Mouse (Mus musculus) adrenal gland (tissue): Measurements from ENCODE around the gene Sat1.
"Not testable (repeated sequence)": the region's sequence is repeated elsewhere in the genome, so short reads cannot be mapped to it uniquely, and the experiment has no call there.

Experiments
- intact Hi-C: fragments of 180-260 bp; cut with DNase I; formaldehyde crosslinking; loops from one replicate; pipeline ENCODE4 v1.15.1; 2025
- long read RNA-seq, 2 experiments: library from polyadenylated mRNA; unstranded; transcript quantifications; one replicate each; pipeline ENCODE4 v2.0.0; 2020; ENCODE audit warnings: borderline replicate concordance in 1 of 2; ENCODE audit not compliant: insufficient replicate concordance in 1 of 2

Sat1 gene
- long read RNA-seq, experiment 1, transcript Sat1-205 (3 exons, 1,275 nt): major isoform, 62 of 123 reads
- long read RNA-seq, experiment 1, transcript Sat1-201 (6 exons, 1,162 nt): minor isoform, 41 of 123 reads
- long read RNA-seq, experiment 1, partial matches to known transcripts: 3 of 123 reads
- long read RNA-seq, experiment 1, other reads (novel, unspliced or antisense): 15 of 123 reads
- long read RNA-seq, experiment 2, transcript Sat1-205 (3 exons, 1,275 nt): minor isoform, 16 of 65 reads
- long read RNA-seq, experiment 2, transcript Sat1-201 (6 exons, 1,162 nt): major isoform, 30 of 65 reads
- long read RNA-seq, experiment 2, partial matches to known transcripts: 3 of 65 reads
- long read RNA-seq, experiment 2, other reads (novel, unspliced or antisense): 12 of 65 reads

- intact Hi-C loops: loop anchor here (5.0 kb wide), 2 partner anchors 61 to 69 kb away; no protein-coding TSS in a partner anchor
These were observed at the start of gene Sat1 for GRCm38 (mm10) chrX:155216271-155216670. Gene Sat1 (minus strand): TSS chrX:155216449.

DNA sequence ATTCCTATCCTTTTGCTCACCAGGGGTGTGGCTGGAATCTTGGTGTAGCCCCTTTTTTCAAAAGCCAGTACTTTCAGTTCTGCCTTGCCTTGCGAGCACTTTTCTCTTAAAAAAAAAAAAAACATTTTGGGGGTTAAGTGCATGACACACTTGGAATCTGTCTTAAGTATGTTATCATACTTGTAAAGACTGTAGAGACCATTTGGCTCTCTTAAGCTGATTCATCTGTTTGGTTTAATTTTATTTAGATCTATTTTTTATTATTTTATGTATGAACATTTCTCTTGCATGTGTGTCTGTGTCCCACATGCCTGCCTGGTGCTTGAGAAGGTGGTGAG lies 46.6 kb upstream of the Sat1 start:
- intact Hi-C loops: loop anchor here (2.0 kb wide), 1 partner anchor 118 kb away; no protein-coding TSS in a partner anchor

DNA sequence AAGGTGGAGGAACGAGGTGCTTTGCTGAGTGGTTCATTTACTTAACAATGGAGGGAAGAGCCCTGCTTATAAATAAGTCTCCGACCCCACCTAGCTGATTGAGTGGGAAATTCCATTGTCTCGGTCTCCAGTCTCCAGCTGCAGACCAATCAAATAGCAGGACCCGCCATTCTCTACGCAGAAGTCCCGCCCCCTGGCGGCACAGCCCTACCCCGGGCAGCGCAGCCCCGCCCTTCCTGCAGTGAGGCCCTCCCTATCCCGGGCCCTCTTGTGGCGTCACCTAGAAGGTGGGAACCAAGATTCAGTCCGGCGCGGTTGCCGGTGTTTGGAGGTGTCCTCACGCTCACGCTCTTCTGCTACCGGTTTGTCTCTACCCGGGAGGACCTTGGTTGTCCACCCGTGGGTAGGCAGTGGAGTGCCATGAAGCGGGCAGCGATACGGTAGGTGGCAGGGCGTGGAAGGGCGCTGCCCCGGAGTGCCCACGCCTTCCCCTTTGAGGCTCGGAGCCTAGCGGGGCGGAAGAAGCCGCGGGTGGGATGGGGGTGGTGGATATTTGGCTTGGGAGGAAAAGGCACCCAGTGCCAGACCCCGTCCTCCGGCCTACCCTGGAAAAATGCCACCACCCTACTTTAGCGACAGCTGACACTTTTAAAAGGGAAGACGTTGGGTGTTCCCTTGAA lies 46.1 kb upstream of the Sat1 start, which contains the start of gene Acot9:
Acot9 (plus strand) TSS at position 209 of the 680 bp plus-strand sequence.
- intact Hi-C loops: loop anchor here (2.0 kb wide), 1 partner anchor 118 kb away; no protein-coding TSS in a partner anchor

GRCm38 (mm10) chrX:155256856-155257255 lies 40.6 kb upstream of the Sat1 start:
- intact Hi-C loops: no loop called here

DNA sequence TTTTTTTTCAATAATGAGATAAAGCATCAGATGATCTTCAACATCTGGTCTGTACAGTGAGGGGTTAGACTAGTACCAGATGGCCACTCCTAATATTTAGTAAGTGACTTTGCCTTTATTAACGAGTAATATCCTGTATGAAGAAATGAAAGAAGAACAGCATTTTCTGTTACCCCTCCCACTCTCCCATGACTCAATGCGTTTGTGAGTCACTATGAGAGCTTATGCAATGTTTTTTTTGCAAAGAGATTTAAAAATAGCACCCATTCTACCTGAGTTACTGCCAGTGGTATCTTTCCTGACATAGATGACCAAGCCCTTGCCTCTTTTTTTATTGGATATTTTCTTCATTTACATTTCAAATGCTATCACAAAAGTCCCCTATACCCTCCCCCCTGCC lies 2.0 kb upstream of the Sat1 start:
- intact Hi-C loops: loop anchor here (5.0 kb wide), 2 partner anchors 59 to 71 kb away; no protein-coding TSS in a partner anchor

DNA sequence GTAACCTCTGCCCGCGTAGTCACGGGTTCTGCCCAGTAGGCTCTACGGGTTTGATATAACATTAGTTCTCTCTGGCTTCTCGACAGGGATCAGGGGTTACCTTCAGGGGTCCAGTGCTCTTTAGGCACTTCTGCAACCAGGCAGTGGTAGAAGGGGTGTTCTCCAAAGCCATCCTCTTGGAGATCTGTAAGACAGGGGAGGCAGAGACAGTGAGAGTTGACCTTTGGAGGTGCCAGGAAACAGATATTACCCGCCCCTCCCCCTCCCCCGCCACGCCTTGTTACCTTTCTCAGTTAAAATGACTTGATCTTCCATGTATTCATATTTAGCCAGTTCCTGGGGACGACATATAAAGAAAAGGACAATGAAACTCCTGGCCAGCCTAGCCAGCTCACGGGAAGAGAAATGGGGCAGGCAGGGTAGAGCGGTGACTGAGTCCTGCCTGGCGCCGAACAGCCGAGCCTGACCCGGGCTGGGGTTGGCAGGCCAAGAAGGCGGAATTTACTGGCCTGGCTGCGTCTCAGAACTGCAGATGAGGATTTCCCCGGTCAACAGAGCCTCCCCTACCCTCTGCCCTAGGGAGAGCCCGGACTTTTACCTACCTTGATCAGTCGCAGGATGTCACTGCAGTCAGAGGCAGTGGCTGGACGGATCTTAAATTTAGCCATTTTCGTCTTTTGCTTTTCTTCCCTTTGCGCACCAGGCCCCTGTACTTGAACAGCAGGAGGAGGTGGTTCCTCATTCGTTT lies 574 bp downstream of the Sat1 start:
- intact Hi-C loops: loop anchor here (5.0 kb wide), 2 partner anchors 62 to 68 kb away; no protein-coding TSS in a partner anchor

DNA sequence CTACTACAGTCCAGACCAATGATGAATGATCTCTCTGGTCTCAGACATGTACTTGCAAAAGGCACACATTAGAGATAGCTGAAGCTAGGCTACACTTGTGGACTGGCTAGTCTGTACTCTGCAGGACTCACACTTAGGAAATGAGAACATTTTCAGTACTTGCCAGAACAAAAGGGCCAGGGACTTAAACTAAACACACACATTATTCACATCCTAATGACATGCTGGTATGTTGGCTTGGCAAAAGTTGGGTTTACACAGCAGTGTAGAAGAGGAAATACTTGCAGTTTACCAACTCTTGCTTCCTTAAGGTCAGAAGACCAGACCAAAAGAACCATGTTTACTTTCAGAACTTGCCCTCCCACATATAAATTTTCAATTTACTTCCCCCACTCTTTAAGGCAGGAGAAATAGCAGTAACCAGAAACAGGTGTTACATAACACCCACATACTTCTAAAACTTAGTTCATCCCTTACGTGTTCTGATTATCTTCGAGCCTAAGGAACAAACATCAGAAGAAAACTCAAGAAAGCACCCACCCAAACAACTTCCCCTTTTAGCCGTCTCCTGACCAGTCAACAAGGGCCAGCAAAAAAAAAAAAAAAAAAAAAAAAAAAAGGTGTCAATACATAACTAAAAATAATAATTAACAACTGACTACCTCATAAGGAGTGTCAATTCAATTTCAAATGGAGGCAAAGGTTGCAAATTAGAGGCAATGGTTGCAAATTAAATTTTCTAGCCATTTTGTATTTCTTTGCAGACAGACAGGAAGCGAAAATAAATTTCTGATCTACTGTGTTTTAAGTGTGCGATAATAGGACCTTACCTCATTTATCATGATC lies 1.7 kb downstream of the Sat1 start:
- intact Hi-C loops: loop anchor here (5.0 kb wide), 2 partner anchors 63 to 67 kb away; no protein-coding TSS in a partner anchor

DNA sequence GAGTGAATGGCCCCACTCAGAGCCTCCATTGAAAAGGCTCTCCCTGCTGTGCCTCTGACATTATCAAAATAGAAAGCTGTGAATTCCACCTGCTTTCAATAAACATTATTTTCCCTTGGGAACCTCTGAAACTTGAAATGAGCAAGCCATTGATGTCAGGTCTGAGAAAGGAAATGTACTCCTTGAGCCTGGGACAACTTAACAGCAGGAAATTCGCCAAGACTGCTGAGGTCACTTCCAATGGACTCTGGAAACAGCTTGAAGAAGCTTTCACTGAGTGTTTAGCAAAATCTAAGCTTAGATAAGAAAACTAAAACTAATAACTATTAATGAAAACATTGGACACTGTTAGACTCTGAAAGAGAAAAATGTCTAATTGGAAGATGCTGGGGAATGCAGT lies 7.6 kb downstream of the Sat1 start:
- intact Hi-C loops: no loop called here

GRCm38 (mm10) chrX:155205436-155205835 lies 10.8 kb downstream of the Sat1 start:
- intact Hi-C loops: not testable (repeated sequence)

DNA sequence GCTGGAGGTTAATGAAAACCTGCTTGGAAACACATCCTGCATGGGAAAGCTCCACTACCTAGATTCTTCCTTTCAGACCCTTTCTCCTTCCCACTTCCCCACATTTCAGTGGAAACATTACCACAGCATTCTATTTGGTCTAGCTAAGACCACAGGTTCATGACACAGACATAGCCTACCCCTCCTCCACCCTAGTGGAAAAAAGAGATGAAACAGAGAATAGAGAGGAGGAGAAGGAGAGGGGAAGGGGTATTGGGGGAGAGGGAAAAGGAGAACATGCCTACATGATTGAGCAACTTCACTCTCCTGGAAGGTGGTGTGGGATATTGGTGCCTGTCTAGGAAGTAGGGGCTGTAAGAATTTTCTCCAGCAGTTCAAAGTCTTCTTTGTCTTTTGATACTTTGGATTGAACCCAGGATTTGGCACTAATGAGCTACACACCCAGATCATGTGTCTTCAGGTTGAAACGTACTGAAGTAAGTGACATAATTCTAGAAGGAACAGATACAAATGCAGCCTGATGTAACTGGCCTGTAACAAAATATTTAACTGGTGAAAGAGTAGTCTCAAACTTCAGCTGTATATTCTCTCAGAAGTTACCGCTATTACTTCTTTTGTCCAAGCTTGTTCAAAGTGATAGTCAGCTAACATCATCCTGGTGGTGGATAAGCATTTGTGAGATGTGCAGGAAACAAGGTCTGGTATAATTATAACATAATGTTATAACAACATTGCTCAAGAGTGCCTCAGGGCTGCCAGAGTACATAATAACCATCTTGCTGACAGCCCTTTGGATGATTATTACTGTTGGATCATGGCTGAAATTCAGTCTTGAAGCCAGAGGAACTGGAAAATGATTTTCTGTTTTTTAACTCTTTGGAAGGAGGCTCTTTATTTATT lies 13.6 kb downstream of the Sat1 start:
- intact Hi-C loops: no loop called here

GRCm38 (mm10) chrX:155201799-155202198 lies 14.4 kb downstream of the Sat1 start:
- intact Hi-C loops: no loop called here

DNA sequence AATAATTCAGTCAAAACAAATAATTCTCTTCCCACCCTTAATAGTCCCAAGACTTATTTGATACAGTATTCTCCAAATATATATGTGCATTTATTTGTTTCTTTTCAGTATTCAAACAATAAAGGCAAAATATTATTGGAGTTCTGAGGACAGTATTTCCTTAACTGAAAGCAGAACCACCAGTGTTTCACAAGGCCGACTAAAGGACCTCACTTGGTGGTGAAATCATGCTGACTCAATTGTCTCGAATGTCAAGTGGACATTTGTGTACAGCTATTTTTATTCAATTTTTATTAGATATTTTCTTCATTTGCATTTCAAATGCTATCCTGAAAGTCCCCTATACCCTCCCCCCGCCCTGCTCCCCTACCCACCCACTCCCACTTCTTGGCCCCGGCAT lies 21.3 kb downstream of the Sat1 start:
- intact Hi-C loops: no loop called here

DNA sequence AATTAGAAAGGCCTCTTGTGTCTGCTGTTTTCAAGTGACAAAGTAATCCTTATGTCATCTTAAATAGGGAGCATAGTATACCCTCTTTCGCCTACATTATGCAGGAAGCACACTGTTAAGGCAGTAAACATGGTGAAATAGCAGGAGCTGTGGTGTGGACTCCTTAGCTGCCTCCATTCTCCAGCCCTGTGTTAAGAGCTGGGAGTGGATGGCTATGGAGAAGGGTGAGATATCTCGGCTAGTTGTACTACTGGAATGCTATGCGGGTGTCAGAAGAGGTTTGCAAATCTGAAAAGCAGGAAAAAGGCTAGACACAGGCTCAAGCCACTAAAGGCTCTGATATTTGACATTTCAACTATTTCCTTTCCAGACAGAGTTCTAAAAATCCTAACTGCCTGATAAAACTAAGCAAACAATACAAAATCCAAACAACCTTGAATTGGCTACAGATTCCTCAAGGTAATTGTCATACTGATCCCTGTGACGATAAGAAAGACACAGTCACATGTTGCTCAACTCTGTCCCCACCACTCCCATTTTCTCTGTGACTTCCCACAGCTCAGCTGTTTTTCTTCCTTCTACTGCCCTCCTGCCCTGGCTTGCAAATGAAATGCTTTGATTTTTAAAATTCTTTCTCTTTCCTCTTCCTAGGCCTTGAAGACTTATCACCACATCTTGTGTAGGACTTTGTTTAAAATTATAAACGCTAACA lies 22.4 kb downstream of the Sat1 start:
- intact Hi-C loops: no loop called here

DNA sequence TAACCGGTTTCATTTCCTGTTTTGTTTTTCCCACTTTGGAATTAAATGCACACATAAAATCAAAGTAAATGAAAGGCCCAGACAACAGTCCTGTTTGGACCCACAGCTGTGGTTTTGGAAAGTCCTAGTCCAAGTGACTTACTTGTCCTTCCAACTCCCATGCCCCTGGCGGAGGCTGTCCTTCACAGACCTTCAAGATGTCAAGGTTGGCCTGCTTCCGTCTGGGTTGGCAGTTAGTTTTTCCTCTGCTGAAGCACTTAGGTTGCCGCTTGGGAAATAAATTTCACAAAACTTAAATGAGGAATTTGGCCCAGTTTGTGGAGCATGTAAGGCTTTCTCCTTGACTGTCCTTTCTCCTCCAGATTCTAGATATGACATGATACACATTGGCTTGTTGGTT lies 24.3 kb downstream of the Sat1 start:
- intact Hi-C loops: no loop called here

- intact Hi-C loops: no loop called here
These were observed 38.6 kb downstream of the Sat1 start for GRCm38 (mm10) chrX:155177640-155178039.

- intact Hi-C loops: no loop called here
These were observed 39.0 kb downstream of the Sat1 start for GRCm38 (mm10) chrX:155177230-155177629.

DNA sequence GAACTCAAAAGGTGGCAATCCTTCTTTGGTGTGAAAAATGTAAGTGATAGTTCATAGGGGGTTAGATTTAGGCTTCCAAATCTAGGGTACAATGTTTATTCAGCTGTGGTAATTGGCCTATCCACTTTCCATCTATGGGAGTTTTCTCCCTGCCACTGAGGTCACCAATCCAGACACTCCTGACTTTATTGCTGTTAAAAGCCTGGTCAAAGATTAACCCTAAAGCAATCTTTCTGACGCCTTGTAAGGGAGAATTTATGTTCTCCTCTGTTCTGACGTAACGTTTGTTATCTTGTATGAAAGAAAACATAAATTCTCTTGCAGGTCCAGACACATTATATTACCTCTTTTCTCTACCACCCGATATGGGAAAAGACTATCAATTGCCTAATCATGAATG lies 40.7 kb downstream of the Sat1 start:
- intact Hi-C loops: no loop called here

GRCm38 (mm10) chrX:155172310-155172709 lies 43.9 kb downstream of the Sat1 start:
- intact Hi-C loops: no loop called here

DNA sequence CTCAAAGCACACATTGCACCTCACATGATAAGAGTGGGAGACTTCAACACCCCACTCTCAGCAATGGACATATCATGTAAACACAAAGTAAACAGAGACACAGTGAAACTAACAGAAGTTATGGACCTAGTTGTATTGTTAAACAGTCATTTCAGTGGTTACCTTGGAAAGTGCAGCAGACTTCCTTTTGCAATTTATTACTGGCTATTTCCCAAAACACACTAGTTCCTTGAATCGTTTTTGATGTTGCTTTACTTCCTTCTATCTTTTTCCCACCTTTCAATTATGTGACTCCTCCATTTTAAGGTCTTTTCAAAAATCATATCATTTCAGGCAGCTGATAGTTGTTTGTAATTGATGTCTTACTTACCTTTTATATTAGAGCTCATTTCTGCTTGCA lies 44.5 kb downstream of the Sat1 start:
- intact Hi-C loops: no loop called here
